Mouse (Mus musculus): ENCODE measurements around the gene Slc5a4b. TPM values are rescaled to one million over a fixed set of nuclear protein-coding genes. Genes with fewer than 3 reads are reported as not detected.

Slc5a4b gene
- polyA plus RNA-seq, 1 experiment from 2014 or later, result not detected

- DNase-seq (ENCODE audit: low spot score), result no peak
These were observed 65.4 kb downstream of the Slc5a4b start for GRCm38 (mm10) chr10:76045343-76045742.

- DNase-seq (ENCODE audit: low spot score), result no peak
These were observed 73.8 kb downstream of the Slc5a4b start for GRCm38 (mm10) chr10:76036962-76037361.

- no peak for DNase-seq (ENCODE audit: low spot score)
These were observed 75.5 kb downstream of the Slc5a4b start for GRCm38 (mm10) chr10:76035277-76035676.

GRCm38 (mm10) chr10:76034001-76034600, 76.7 kb downstream of the Slc5a4b start:
- peak; percentile 9 for DNase-seq (ENCODE audit: low spot score)

- DNase-seq (ENCODE audit: low spot score), result no peak
These were observed 77.7 kb downstream of the Slc5a4b start for GRCm38 (mm10) chr10:76033119-76033455.

- DNase-seq (ENCODE audit: low spot score), result peak; percentile 94
These were observed 78.2 kb downstream of the Slc5a4b start, which contains the start of gene Zfp280b for GRCm38 (mm10) chr10:76032402-76033118. Zfp280b (plus strand) TSS chr10:76032650.

- DNase-seq (ENCODE audit: low spot score), result no peak
These were observed 79.0 kb downstream of the Slc5a4b start for GRCm38 (mm10) chr10:76031511-76032401.

- DNase-seq (ENCODE audit: low spot score), result no peak
These were observed 80.3 kb downstream of the Slc5a4b start for GRCm38 (mm10) chr10:76030496-76030895.

GRCm38 (mm10) chr10:76029276-76029675, 81.5 kb downstream of the Slc5a4b start:
- no peak for DNase-seq (ENCODE audit: low spot score)

- no peak for DNase-seq (ENCODE audit: low spot score)
These were observed 82.4 kb downstream of the Slc5a4b start for GRCm38 (mm10) chr10:76028396-76028795.

- no peak for DNase-seq (ENCODE audit: low spot score)
These were observed 82.8 kb downstream of the Slc5a4b start for GRCm38 (mm10) chr10:76028016-76028366.

GRCm38 (mm10) chr10:76027127-76028015, 83.4 kb downstream of the Slc5a4b start:
- DNase-seq (ENCODE audit: low spot score), result no peak

- no peak for DNase-seq (ENCODE audit: low spot score)
These were observed 85.1 kb downstream of the Slc5a4b start for GRCm38 (mm10) chr10:76025470-76026190.

GRCm38 (mm10) chr10:76023921-76024320, 86.8 kb downstream of the Slc5a4b start:
- DNase-seq (ENCODE audit: low spot score), result no peak

GRCm38 (mm10) chr10:76021728-76022127, 89.0 kb downstream of the Slc5a4b start:
- no peak for DNase-seq (ENCODE audit: low spot score)

- DNase-seq (ENCODE audit: low spot score), result no peak
These were observed 93.9 kb downstream of the Slc5a4b start for GRCm38 (mm10) chr10:76016886-76017285.

GRCm38 (mm10) chr10:76012922-76013321, 97.8 kb downstream of the Slc5a4b start:
- no peak for DNase-seq (ENCODE audit: low spot score)

GRCm38 (mm10) chr10:76009812-76010211, 100.9 kb downstream of the Slc5a4b start:
- DNase-seq (ENCODE audit: low spot score), result no peak

All from thymus, postnatal 0 days (tissue).